ENCODE assay signal across 7 mouse cellular contexts in the genomic region with DNA sequence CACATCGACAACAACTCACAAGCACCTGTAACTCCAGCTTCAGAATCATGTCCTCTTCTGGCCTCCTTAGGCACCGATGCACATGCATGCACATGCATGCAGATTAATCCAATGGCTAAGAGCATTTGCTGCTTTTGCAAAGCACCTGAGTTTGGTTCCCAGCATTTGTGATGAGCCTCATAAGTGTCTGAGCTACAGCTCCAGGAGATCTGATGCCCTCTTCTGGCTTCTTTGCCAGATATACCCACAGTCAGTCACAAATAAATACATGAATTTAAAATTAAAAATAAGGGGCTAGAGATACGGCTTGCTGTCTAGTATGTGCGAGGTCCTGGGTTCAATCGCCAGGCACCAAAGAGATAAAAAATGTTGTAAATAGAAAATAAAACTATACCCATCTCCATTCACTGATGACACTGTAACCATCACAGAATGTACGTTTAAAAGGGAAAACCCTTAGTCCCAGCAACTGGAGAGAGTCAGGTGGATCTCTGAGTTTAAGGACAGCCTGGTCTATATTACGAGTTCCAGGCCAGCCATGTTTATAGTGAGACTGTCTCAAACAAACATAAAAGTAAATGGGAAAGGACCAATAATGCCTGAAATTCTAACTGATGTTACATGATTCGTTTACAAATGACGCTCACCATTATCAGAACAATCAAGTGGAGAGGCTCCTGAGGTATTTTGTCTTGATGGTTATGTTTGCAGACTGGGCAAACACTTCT. TPM values are rescaled to one million over a fixed set of nuclear protein-coding genes. Genes with fewer than 3 reads are reported as not detected.
A peak's percentile ranks its signal among the peaks of the same experiment; 100 is the strongest.
DNase-seq lines count a peak whose midpoint lies in the region; ATAC-seq lines count a peak whose summit lies in the region.

No protein-coding gene starts in this region.

- WGBS in forebrain, embryonic 12.5 days: 48% methylated on average over 9 of the region's 9 CpGs
- 61% methylated on average over 9 of the region's 9 CpGs for WGBS in liver, embryonic 11.5 days
- 38% methylated on average over 9 of the region's 9 CpGs for WGBS in stomach, embryonic 16.5 days

- H3K36me3 ChIP-seq in megakaryocyte, embryonic 14.5 days (replicated peaks; ENCODE audit: low read length): no peaks in the 10 kb centered on the region
- no peaks in the 10 kb centered on the region for H3K36me3 ChIP-seq in forebrain, embryonic 12.5 days (replicated peaks)
- H3K36me3 ChIP-seq in liver, embryonic 11.5 days (ENCODE audit: control insufficient read depth, insufficient read depth, low read length): no peaks in the 10 kb centered on the region
- H3K36me3 ChIP-seq in stomach, embryonic 16.5 days (ENCODE audit: control insufficient read depth, insufficient read depth, low read length): no peaks in the 10 kb centered on the region

- no peak for DNase-seq in liver, embryonic 11.5 days (ENCODE audit: low spot score)
- no peak for DNase-seq in cerebellum, adult 11-12 months
- no peak for DNase-seq in right cerebral cortex, postnatal 25 days

- peak overlapping the region; percentile 99 for H3K27ac ChIP-seq in forebrain, embryonic 12.5 days
- H3K27ac ChIP-seq in liver, embryonic 11.5 days (ENCODE audit: low read depth, low read length): no peak overlapping the region
- peak overlapping the region; percentile 98; the same call in 1 of the 2 replicates for H3K27ac ChIP-seq in stomach, embryonic 16.5 days (ENCODE audit: low read length)

- no peak for ATAC-seq in megakaryocyte, adult 5-6 weeks (ENCODE audit: poor library complexity, severe bottlenecking)
- no peak for ATAC-seq in forebrain, embryonic 12.5 days (ENCODE audit: low FRiP score)
- ATAC-seq in liver, embryonic 11.5 days (replicated peaks; ENCODE audit: low FRiP score): no peak
- ATAC-seq in stomach, embryonic 16.5 days (ENCODE audit: insufficient read depth, low FRiP score): no peak

- peak overlapping the region; percentile 83 for H3K4me2 ChIP-seq in forebrain, embryonic 12.5 days
- peak overlapping the region; percentile 86 for H3K4me2 ChIP-seq in liver, embryonic 11.5 days
- H3K4me2 ChIP-seq in stomach, embryonic 16.5 days (ENCODE audit: low read depth, low read length): peak overlapping the region; percentile 90

- peak overlapping the region; percentile 99 for H3K9ac ChIP-seq in forebrain, embryonic 12.5 days
- no peak overlapping the region for H3K9ac ChIP-seq in liver, embryonic 11.5 days (ENCODE audit: low read depth, low read length)
- peak overlapping the region; percentile 98 for H3K9ac ChIP-seq in stomach, embryonic 16.5 days (ENCODE audit: low read length)

- H3K9me3 ChIP-seq in megakaryocyte, embryonic 14.5 days: no peaks in the 10 kb centered on the region
- H3K9me3 ChIP-seq in forebrain, embryonic 12.5 days: no peaks in the 10 kb centered on the region
- no peaks in the 10 kb centered on the region for H3K9me3 ChIP-seq in liver, embryonic 11.5 days (ENCODE audit: control insufficient read depth, low read length)
- no peaks in the 10 kb centered on the region for H3K9me3 ChIP-seq in stomach, embryonic 16.5 days (replicated peaks; ENCODE audit: control insufficient read depth, low read length)

- H3K27me3 ChIP-seq in megakaryocyte, embryonic 14.5 days (replicated peaks): peaks cover 24% of the 10 kb centered on the region
- no peaks in the 10 kb centered on the region for H3K27me3 ChIP-seq in forebrain, embryonic 12.5 days
- H3K27me3 ChIP-seq in liver, embryonic 11.5 days (replicated peaks; ENCODE audit: control insufficient read depth, insufficient read depth, low read length): peaks cover 5% of the 10 kb centered on the region
- no peaks in the 10 kb centered on the region for H3K27me3 ChIP-seq in stomach, embryonic 16.5 days (ENCODE audit: control insufficient read depth, insufficient read depth, low read length)

- H3K4me3 ChIP-seq in megakaryocyte, embryonic 14.5 days (replicated peaks): peak overlapping the region; percentile 96
- peak overlapping the region; percentile 95 for H3K4me3 ChIP-seq in forebrain, embryonic 12.5 days (replicated peaks)
- H3K4me3 ChIP-seq in liver, embryonic 11.5 days (ENCODE audit: low read depth, low read length): peak overlapping the region; percentile 81
- H3K4me3 ChIP-seq in stomach, embryonic 16.5 days (replicated peaks; ENCODE audit: low read length): peak overlapping the region; percentile 95

- peaks cover 30% of the 10 kb centered on the region for H3K4me1 ChIP-seq in megakaryocyte, embryonic 14.5 days
- H3K4me1 ChIP-seq in forebrain, embryonic 12.5 days: peaks cover 35% of the 10 kb centered on the region
- peaks cover 11% of the 10 kb centered on the region; the same call in 1 of the 2 replicates for H3K4me1 ChIP-seq in liver, embryonic 11.5 days (replicated peaks; ENCODE audit: control insufficient read depth, insufficient read depth, low read length)
- H3K4me1 ChIP-seq in stomach, embryonic 16.5 days (ENCODE audit: control insufficient read depth, insufficient read depth, low read length): peaks cover 35% of the 10 kb centered on the region

RNA-seq across cellular contexts. Expression of a gene that starts 1.7 kb away (rescaled TPM):
- 0.22 TPM in 1 of 2 replicates, not detected in the other for polyA plus RNA-seq in megakaryocyte, embryonic 14.5 days (2012; ENCODE audit: insufficient read depth, low replicate concordance)
- total RNA-seq in megakaryocyte, adult 5-6 weeks (2015): 2.5 and 3.4 TPM in 2 replicates
- 4.5 and 6.3 TPM in 2 replicates for total RNA-seq in megakaryocyte, adult 5-6 weeks (2017)
- polyA plus RNA-seq in forebrain, embryonic 12.5 days (2016; fragmentation: Nextera tagmentation; extraction: Ambion mirVana): 133 and 146 TPM in 2 replicates
- polyA plus RNA-seq in liver, embryonic 11.5 days (2014; fragmentation: Nextera tagmentation; extraction: Ambion mirVana): 16.6 and 17.5 TPM in 2 replicates
- polyA plus RNA-seq in stomach, embryonic 16.5 days (2015; fragmentation: Nextera tagmentation; extraction: Ambion mirVana): 42.8 and 43.9 TPM in 2 replicates

Comparison
In these comparisons a context has a peak if more than half of its experiments do, and no peak if none do; other contexts are left out.
1. RNA of a gene that starts 1.7 kb away (polyA plus RNA-seq): 133 to 146 TPM in forebrain, embryonic 12.5 days, 42.8 to 43.9 TPM in stomach, embryonic 16.5 days and 16.6 to 17.5 TPM in liver, embryonic 11.5 days; 0.22 TPM in megakaryocyte, embryonic 14.5 days; every median in the first group is over 10 times any median in the second.
2. Peak in every context shown above with its lines, with median percentiles within 50 percentile points of each other: H3K4me3 ChIP-seq and H3K4me2 ChIP-seq.